ENCODE assay signal across 8 mouse cellular contexts in genomic region chr11:52764894-52765677, GRCm38 (mm10). TPM values are rescaled to one million over a fixed set of nuclear protein-coding genes. Genes with fewer than 3 reads are reported as not detected.
DNase-seq lines count a peak whose midpoint lies in the region; ATAC-seq lines count a peak whose summit lies in the region.

No protein-coding gene starts in this region.

- peak overlapping the region; percentile 60 for H3K4me3 ChIP-seq in kidney, embryonic 16.5 days (ENCODE audit: low read length)
- H3K4me3 ChIP-seq in brown adipose tissue, adult 24 weeks (ENCODE audit: insufficient read depth, low read depth, low read length), result peak overlapping the region; percentile 29; the same call in 1 of the 2 replicates
- H3K4me3 ChIP-seq in forebrain, embryonic 15.5 days, result peak overlapping the region; percentile 81
- H3K4me3 ChIP-seq in limb, embryonic 10.5 days, result peak overlapping the region; percentile 59
- H3K4me3 ChIP-seq in neural tube, embryonic 13.5 days, result peak overlapping the region; percentile 60

- no peak for DNase-seq in kidney, postnatal 25 days
- peak; percentile 51 for DNase-seq in limb, embryonic 10.5 days (ENCODE audit: low spot score)
- no peak for DNase-seq in MN1 (ENCODE audit: low spot score)
- no peak for DNase-seq in kidney, adult 11 months

- 0 out of 2 replicates have a peak, but pooled peaks have one; percentile 39 for ATAC-seq in kidney, embryonic 16.5 days (ENCODE audit: low FRiP score, low TSS enrichment)
- peak; percentile 41 for ATAC-seq in forebrain, embryonic 15.5 days (replicated peaks)
- ATAC-seq in neural tube, embryonic 13.5 days (ENCODE audit: low read depth), result peak; percentile 71

- peak overlapping the region; percentile 94 for H3K4me2 ChIP-seq in kidney, embryonic 16.5 days (replicated peaks; ENCODE audit: low read depth, low read length)
- peak overlapping the region; percentile 100 for H3K4me2 ChIP-seq in forebrain, embryonic 15.5 days (replicated peaks)
- H3K4me2 ChIP-seq in neural tube, embryonic 13.5 days, result peak overlapping the region; percentile 98

- peak overlapping the region; percentile 49; the same call in 1 of the 2 replicates for H3K9ac ChIP-seq in kidney, embryonic 16.5 days (replicated peaks; ENCODE audit: low read length)
- peak overlapping the region; percentile 64 for H3K9ac ChIP-seq in forebrain, embryonic 15.5 days (replicated peaks)
- peak overlapping the region; percentile 75 for H3K9ac ChIP-seq in neural tube, embryonic 13.5 days

- no peaks in the 10 kb centered on the region for H3K9me3 ChIP-seq in kidney, embryonic 16.5 days (ENCODE audit: low read length)
- no peaks in the 10 kb centered on the region for H3K9me3 ChIP-seq in forebrain, embryonic 15.5 days
- no peaks in the 10 kb centered on the region for H3K9me3 ChIP-seq in limb, embryonic 10.5 days (replicated peaks)
- no peaks in the 10 kb centered on the region for H3K9me3 ChIP-seq in neural tube, embryonic 13.5 days

- H3K27me3 ChIP-seq in kidney, embryonic 16.5 days (ENCODE audit: insufficient read depth, low read length), result peaks cover 50% of the 10 kb centered on the region
- H3K27me3 ChIP-seq in forebrain, embryonic 15.5 days, result peaks cover 42% of the 10 kb centered on the region
- H3K27me3 ChIP-seq in limb, embryonic 10.5 days (ENCODE audit: low read depth, poor library complexity, severe bottlenecking), result peaks cover 87% of the 10 kb centered on the region
- peaks cover 59% of the 10 kb centered on the region for H3K27me3 ChIP-seq in neural tube, embryonic 13.5 days

- peaks cover 12% of the 10 kb centered on the region for H3K4me1 ChIP-seq in kidney, embryonic 16.5 days (ENCODE audit: insufficient read depth, low read length)
- H3K4me1 ChIP-seq in brown adipose tissue, adult 24 weeks (ENCODE audit: control insufficient read depth, insufficient read depth, insufficient read length, low read length), result no peaks in the 10 kb centered on the region
- peaks cover 19% of the 10 kb centered on the region for H3K4me1 ChIP-seq in forebrain, embryonic 15.5 days
- H3K4me1 ChIP-seq in limb, embryonic 10.5 days, result peaks cover 20% of the 10 kb centered on the region
- H3K4me1 ChIP-seq in neural tube, embryonic 13.5 days (replicated peaks), result peaks cover 27% of the 10 kb centered on the region

- under 1% methylated on average over 53 of the region's 53 CpGs for WGBS in kidney, embryonic 16.5 days
- WGBS in forebrain, embryonic 15.5 days, result 2% methylated on average over 53 of the region's 53 CpGs
- 1% methylated on average over 53 of the region's 53 CpGs for WGBS in limb, embryonic 10.5 days
- under 1% methylated on average over 53 of the region's 53 CpGs for WGBS in neural tube, embryonic 13.5 days

- no peaks in the 10 kb centered on the region for H3K36me3 ChIP-seq in kidney, embryonic 16.5 days (ENCODE audit: insufficient read depth, low read length)
- no peaks in the 10 kb centered on the region for H3K36me3 ChIP-seq in forebrain, embryonic 15.5 days
- no peaks in the 10 kb centered on the region for H3K36me3 ChIP-seq in limb, embryonic 10.5 days
- no peaks in the 10 kb centered on the region for H3K36me3 ChIP-seq in neural tube, embryonic 13.5 days

- no peak overlapping the region for H3K27ac ChIP-seq in kidney, embryonic 16.5 days (ENCODE audit: low read length)
- no peak overlapping the region for H3K27ac ChIP-seq in brown adipose tissue, adult 24 weeks (replicated peaks; ENCODE audit: low read depth, low read length)
- H3K27ac ChIP-seq in forebrain, embryonic 15.5 days (replicated peaks), result no peak overlapping the region
- peak overlapping the region; percentile 2; the same call in 1 of the 2 replicates for H3K27ac ChIP-seq in limb, embryonic 10.5 days
- H3K27ac ChIP-seq in neural tube, embryonic 13.5 days (replicated peaks), result no peak overlapping the region

RNA-seq across cellular contexts. Expression of gene Fstl4, which starts 0.7 kb away (rescaled TPM):
- polyA plus RNA-seq in kidney, embryonic 16.5 days (2015; fragmentation: Nextera tagmentation; extraction: Ambion mirVana), result 1.0 and 1.2 TPM in 2 replicates
- polyA plus RNA-seq in brown adipose tissue, adult 24 weeks (2012; ENCODE audit: insufficient read depth, insufficient read length, missing spikeins), result not detected in 2 replicates
- 5.5 and 6.1 TPM in 2 replicates for polyA plus RNA-seq in forebrain, embryonic 15.5 days (2015; fragmentation: Nextera tagmentation; extraction: Ambion mirVana)
- polyA plus RNA-seq in limb, embryonic 10.5 days (2016; fragmentation: Nextera tagmentation; extraction: Ambion mirVana), result 0.13 TPM in 1 of 2 replicates, not detected in the other
- 9.8 and 11.6 TPM in 2 replicates for polyA plus RNA-seq in neural tube, embryonic 13.5 days (2015; fragmentation: Nextera tagmentation; extraction: Ambion mirVana)

Comparison
In these comparisons a context has a peak if more than half of its experiments do, and no peak if none do; other contexts are left out.
1. H3K4me3 ChIP-seq: peak in every context shown above with its lines; median percentile 81 in forebrain, embryonic 15.5 days; 60 in kidney, embryonic 16.5 days; 60 in neural tube, embryonic 13.5 days; 59 in limb, embryonic 10.5 days; 29 in brown adipose tissue, adult 24 weeks.